Mouse (Mus musculus) c-Kit-positive CD71-positive TER-119-positive erythroid progenitor cells, embryonic 14.5 days (primary cell): Measurements from ENCODE around the gene Pstpip1.

Source experiments
- DNase-seq: peaks from one replicate; pipeline ENCODE4 v3.0.0-alpha.2; 2013; ENCODE audit warnings: low spot score

Gene Pstpip1

DNA sequence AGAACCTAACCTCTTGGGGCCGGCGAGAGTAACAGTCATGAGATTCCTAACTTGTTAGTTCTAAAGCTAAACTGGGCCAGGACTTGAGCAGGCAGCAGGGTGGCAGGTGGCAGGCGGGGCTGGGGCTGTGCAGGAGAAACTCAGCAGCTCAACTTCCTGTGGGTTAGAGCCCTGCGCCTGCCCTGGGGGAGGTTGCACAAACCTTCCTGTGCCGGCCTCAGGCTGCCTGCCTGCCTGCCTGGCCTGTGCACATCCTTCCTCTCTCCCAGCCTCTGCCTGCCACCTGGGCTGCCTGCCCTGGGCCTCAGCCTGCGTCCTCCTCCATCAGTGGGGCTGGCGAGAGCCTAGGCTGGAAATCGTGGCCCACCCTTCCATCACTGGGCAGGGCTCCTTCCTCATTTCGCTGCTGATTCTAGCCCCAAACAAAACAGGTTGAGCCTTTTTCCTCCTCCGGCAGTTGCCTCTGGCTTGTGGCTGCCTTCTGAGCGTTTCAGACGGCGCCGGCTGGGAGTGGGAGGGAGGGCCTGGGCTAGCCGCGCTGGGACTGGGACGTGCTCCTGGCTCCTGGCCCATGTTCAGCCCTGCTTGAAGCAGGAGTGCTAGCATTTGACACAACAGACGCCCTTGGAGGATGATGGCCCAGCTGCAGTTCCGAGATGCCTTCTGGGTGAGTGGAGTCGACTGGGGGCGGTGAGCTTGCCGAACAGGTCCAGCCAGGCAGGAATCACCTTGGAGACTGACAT lies at the start of gene Pstpip1:
Gene Pstpip1 (plus strand): TSS at position 185 of the 743 bp plus-strand sequence.
- no peak for DNase-seq

GRCm38 (mm10) chr9:56041372-56042180 lies 48.2 kb upstream of the Pstpip1 start, which contains the start of gene Rcn2:
TSS of gene Rcn2 (plus strand) at chr9:56041845.
- DNase-seq, result peak; percentile 88

GRCm38 (mm10) chr9:56042181-56042621 lies 47.6 kb upstream of the Pstpip1 start:
- peak; percentile 34 for DNase-seq

- DNase-seq, result no peak
Observed at GRCm38 (mm10) chr9:56053796-56054195, 36.0 kb upstream of the Pstpip1 start.

- no peak for DNase-seq
Observed at GRCm38 (mm10) chr9:56056147-56056546, 33.6 kb upstream of the Pstpip1 start.

DNA sequence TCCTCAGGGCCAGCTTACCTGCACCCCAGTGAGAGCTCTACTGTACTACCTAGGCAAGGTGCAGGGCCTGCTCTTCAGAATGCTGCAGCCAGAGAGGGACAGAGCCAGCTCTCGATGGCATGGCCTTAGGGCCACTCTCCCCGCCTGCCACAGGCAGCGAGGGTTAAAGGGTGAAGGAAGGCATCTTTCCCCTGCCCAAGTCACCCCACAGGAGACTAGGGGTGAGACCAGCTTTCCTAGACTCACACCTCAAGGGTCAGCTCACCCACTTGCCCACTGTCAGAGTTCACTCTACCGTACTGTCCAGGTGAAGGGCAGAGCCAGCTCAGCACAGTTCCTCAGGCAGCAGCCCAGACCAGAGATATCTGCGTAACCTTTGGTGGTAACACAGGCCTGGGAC lies 27.4 kb upstream of the Pstpip1 start:
- DNase-seq, result no peak

DNA sequence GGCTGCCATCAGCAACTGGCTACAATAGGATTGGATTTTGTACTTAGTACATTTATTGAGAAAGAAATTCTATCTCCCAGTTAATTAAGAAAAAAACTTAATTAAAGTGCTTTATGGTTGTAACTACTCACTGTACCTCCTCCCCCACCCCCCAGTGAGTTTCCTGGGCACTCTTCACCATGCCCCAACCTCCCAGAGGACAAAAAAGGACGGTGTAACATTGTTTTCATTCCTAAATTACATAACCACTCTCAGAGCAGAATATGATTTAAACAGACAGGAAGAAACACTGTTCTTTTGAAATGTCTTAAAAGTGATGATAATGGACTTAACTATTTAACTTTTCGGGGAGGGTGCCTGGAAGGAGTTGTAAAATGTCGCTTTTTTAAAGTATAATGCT lies 24.8 kb upstream of the Pstpip1 start:
- DNase-seq, result no peak

DNA sequence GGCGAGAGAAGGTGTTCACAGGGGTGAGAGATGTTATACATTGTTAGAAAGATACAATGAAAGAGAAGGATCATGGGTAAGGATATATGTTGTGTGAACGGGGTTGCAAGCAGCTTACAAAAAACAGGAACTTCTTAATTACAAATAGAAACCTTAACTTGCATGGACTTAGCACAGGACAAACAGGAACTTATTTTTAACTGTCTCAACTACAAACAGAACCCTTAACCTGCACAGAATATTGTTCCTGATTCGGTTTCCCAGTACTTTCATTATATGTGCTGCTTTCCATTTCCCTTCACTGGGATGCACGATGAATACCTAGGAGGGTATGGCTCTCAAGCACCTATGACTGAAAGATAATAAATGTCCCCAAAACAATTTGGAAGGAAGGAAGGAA lies 21.8 kb upstream of the Pstpip1 start:
- DNase-seq, result no peak

- DNase-seq, result no peak
Observed at GRCm38 (mm10) chr9:56068630-56069029, 21.1 kb upstream of the Pstpip1 start.

GRCm38 (mm10) chr9:56072861-56073260 lies 16.9 kb upstream of the Pstpip1 start:
- no peak for DNase-seq

DNA sequence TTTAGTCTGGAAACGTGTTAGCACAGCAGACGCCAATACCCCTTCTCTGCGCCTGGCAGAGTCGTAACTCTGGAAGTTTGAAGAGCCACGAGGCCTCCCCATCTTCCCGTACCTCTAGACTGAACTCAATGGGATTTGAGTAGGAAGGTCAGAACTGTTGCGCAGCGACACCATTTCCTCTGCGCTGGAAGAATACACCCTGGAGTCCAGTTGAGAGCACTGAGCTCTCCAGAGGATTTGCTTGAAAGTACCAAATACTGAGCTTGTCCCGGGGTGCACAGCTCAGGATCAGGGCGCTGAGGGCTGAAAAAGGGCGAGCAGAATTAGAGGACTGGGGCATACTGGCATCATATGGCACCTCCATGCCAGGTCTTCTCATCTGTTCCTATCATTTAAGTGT lies 14.9 kb upstream of the Pstpip1 start:
- no peak for DNase-seq

GRCm38 (mm10) chr9:56075264-56075663 lies 14.5 kb upstream of the Pstpip1 start:
- peak; percentile 64 for DNase-seq

- no peak for DNase-seq
Observed at GRCm38 (mm10) chr9:56075901-56076620, 13.7 kb upstream of the Pstpip1 start.

- no peak for DNase-seq
Observed at GRCm38 (mm10) chr9:56079587-56079986, 10.2 kb upstream of the Pstpip1 start.

DNA sequence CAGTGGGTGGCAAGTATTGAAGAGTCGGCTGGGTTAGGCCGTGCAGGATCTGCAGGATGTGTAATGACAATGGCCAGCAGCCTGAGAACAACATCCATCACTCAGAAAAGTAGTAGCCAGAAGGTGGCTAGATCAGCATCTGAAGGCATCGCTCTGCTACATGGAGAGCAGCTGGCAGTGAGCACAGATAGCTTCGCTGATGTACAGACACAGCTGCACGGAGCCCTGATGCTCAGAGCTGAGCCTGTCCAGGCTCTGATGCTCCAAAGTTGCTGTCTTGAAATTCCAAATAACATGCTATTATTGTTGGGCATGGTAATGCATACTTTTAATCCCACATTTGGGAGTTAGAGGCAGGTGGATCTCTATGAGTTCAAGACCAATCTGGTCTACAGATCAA lies 3.2 kb upstream of the Pstpip1 start:
- DNase-seq, result no peak

GRCm38 (mm10) chr9:56090546-56091225 lies 924 bp downstream of the Pstpip1 start:
- DNase-seq, result no peak

- DNase-seq, result no peak
Observed at GRCm38 (mm10) chr9:56092102-56092501, 2.3 kb downstream of the Pstpip1 start.

- DNase-seq, result no peak
Observed at GRCm38 (mm10) chr9:56097584-56098298, 8.0 kb downstream of the Pstpip1 start.

- DNase-seq, result no peak
Observed at GRCm38 (mm10) chr9:56100041-56100522, 10.3 kb downstream of the Pstpip1 start.

- DNase-seq, result no peak
Observed at GRCm38 (mm10) chr9:56101022-56101421, 11.3 kb downstream of the Pstpip1 start.

DNA sequence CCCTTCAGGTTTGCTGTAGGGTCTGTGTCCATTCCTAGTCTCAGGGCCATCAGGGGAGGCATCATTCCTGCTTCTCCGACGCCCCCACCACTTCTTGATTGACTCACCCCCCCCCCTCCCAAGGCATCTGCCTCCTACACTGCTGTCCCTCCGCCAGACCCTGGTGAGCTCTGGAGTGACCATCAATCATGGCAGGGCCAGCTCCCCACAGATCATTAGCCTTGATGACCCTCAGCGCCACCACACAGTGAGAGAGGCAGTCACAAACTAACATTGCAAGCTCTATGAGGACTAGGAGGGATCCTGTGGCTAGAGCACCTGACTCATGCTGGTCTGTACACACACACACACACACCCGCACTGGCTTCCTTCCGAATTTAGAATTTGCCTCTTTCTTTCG lies 15.2 kb downstream of the Pstpip1 start:
- DNase-seq, result no peak
